Mouse (Mus musculus) C2C12 (cell line): ENCODE measurements around the gene Gm20388. TPM values are rescaled to one million over a fixed set of nuclear protein-coding genes. Genes with fewer than 3 reads are reported as not detected.

Experiments
- H3K27me3 ChIP-seq: one replicate; pipeline ENCODE4 v1.6.1; 2011; ENCODE audit not compliant: control insufficient read depth, insufficient read depth, insufficient read length
- H3K36me3 ChIP-seq: one replicate; pipeline ENCODE4 v1.6.1; 2011; ENCODE audit not compliant: control insufficient read depth, insufficient read depth
- H3K4me3 ChIP-seq: one replicate; pipeline ENCODE4 v1.5.1; 2011; ENCODE audit warnings: mild to moderate bottlenecking, control low read depth; ENCODE audit not compliant: poor library complexity, insufficient read depth, severe bottlenecking
- H3K79me2 ChIP-seq: one replicate; pipeline ENCODE4 v1.6.1; 2011; ENCODE audit not compliant: control insufficient read depth, insufficient read depth
- H3K79me3 ChIP-seq: one replicate; pipeline ENCODE4 v1.6.1; 2011; ENCODE audit warnings: low read depth, control low read depth
- H3ac ChIP-seq: one replicate; pipeline ENCODE3; 2011; ENCODE audit warnings: low read depth; ENCODE audit not compliant: control insufficient read depth, insufficient read length
- CEBPB ChIP-seq: IDR thresholded peaks from one replicate; pipeline ENCODE4 v1.6.1; 2011; ENCODE audit warnings: low read depth, mild to moderate bottlenecking, control low read depth, moderate library complexity
- CTCF ChIP-seq: IDR thresholded peaks from one replicate; pipeline ENCODE4 v1.5.1; 2011; ENCODE audit not compliant: control insufficient read depth, insufficient read depth, insufficient read length
- FOSL1 ChIP-seq: IDR thresholded peaks from one replicate; pipeline ENCODE4 v1.8.0; 2011; ENCODE audit warnings: mild to moderate bottlenecking, low read length; ENCODE audit not compliant: poor library complexity, insufficient read depth, severe bottlenecking
- MAX ChIP-seq: IDR thresholded peaks from one replicate; pipeline ENCODE4 v1.6.1; 2011; ENCODE audit warnings: mild to moderate bottlenecking, control low read depth
- MYOD1 ChIP-seq: IDR thresholded peaks from one replicate; pipeline ENCODE4 v1.6.1; 2011; ENCODE audit warnings: low read depth; ENCODE audit not compliant: control insufficient read depth, insufficient read length
- MYOG ChIP-seq: IDR thresholded peaks from one replicate; pipeline ENCODE4 v1.6.1; 2011; ENCODE audit not compliant: control insufficient read depth, insufficient read length; ENCODE audit errors: extremely low read depth
- USF1 ChIP-seq: IDR thresholded peaks from one replicate; pipeline ENCODE4 v1.6.1; 2011; ENCODE audit warnings: low read depth, mild to moderate bottlenecking, control low read depth, moderate library complexity
- polyA plus RNA-seq: library from polyadenylated mRNA; unstranded; fragments of >200 nt; fragmentation: generic; extraction: Trizol; gene quantifications from one replicate; pipeline ENCODE4 v1.2.1, GENCODE M21; 2012; ENCODE audit warnings: missing spikeins

The Gm20388 gene
- polyA plus RNA-seq, 1 experiment = 15.0 TPM

- no peaks in the 10 kb centered on the region for H3K79me2 ChIP-seq
- no peak overlapping the region for H3ac ChIP-seq
- TF ChIP-seq CEBPB (no peak), MYOG (no peak), MAX (no peak), CTCF (no peak), FOSL1 (no peak), USF1 (no peak), MYOD1 (no peak)
- H3K4me3 ChIP-seq = no peak overlapping the region
- no peaks in the 10 kb centered on the region for H3K27me3 ChIP-seq
- no peaks in the 10 kb centered on the region for H3K36me3 ChIP-seq
- H3K79me3 ChIP-seq = no peaks in the 10 kb centered on the region
These were observed 4251.0 kb downstream of the Gm20388 start for GRCm38 (mm10) chr8:124161683-124162082.

- no peaks in the 10 kb centered on the region for H3K36me3 ChIP-seq
- no peaks in the 10 kb centered on the region for H3K79me2 ChIP-seq
- TF ChIP-seq MYOD1 (no peak), CTCF (no peak), FOSL1 (no peak), MAX (no peak), CEBPB (no peak), USF1 (no peak), MYOG (no peak)
- no peaks in the 10 kb centered on the region for H3K79me3 ChIP-seq
- H3K4me3 ChIP-seq = no peak overlapping the region
- H3ac ChIP-seq = no peak overlapping the region
- H3K27me3 ChIP-seq = no peaks in the 10 kb centered on the region
These were observed 4252.6 kb downstream of the Gm20388 start for GRCm38 (mm10) chr8:124163258-124163657.

GRCm38 (mm10) chr8:124169749-124170148 is 4259.1 kb downstream of the Gm20388 start:
- Histone ChIP-seq H3K27me3 (peaks cover 8% of the 10 kb centered on the region), H3K79me2 (no peaks in the 10 kb centered on the region), H3ac (no peak overlapping the region), H3K36me3 (no peaks in the 10 kb centered on the region), H3K4me3 (no peak overlapping the region), H3K79me3 (no peaks in the 10 kb centered on the region)
- TF ChIP-seq USF1 = no peak
- TF ChIP-seq CEBPB = no peak
- TF ChIP-seq FOSL1 = no peak

- Histone ChIP-seq H3K36me3 (no peaks in the 10 kb centered on the region), H3K4me3 (no peak overlapping the region), H3K27me3 (peaks cover 8% of the 10 kb centered on the region), H3K79me2 (no peaks in the 10 kb centered on the region), H3K79me3 (no peaks in the 10 kb centered on the region), H3ac (no peak overlapping the region)
- no peak for TF ChIP-seq MAX
- no peak for TF ChIP-seq MYOD1
- no peak for TF ChIP-seq CEBPB
- TF ChIP-seq MYOG = no peak
- TF ChIP-seq FOSL1 = no peak
- no peak for TF ChIP-seq USF1
- TF ChIP-seq CTCF = no peak
These were observed 4260.0 kb downstream of the Gm20388 start for GRCm38 (mm10) chr8:124170671-124171070.

GRCm38 (mm10) chr8:124171557-124172528 is 4261.2 kb downstream of the Gm20388 start:
- no peaks in the 10 kb centered on the region for H3K36me3 ChIP-seq
- no peak for TF ChIP-seq CTCF
- no peak for TF ChIP-seq CEBPB
- TF ChIP-seq MYOD1 = no peak
- no peak for TF ChIP-seq MAX
- TF ChIP-seq MYOG = no peak
- TF ChIP-seq FOSL1 = no peak
- no peak for TF ChIP-seq USF1
- H3K79me2 ChIP-seq = no peaks in the 10 kb centered on the region
- no peaks in the 10 kb centered on the region for H3K79me3 ChIP-seq
- H3K4me3 ChIP-seq = no peak overlapping the region
- peaks cover 8% of the 10 kb centered on the region for H3K27me3 ChIP-seq
- no peak overlapping the region for H3ac ChIP-seq
